Mouse (Mus musculus) heart, embryonic 11.5 days (tissue): ENCODE data around the gene Synj2. TPM values are rescaled to one million over a fixed set of nuclear protein-coding genes. Genes with fewer than 3 reads are reported as not detected.

Experiments
- ATAC-seq: fragments of 200-750 bp; cut with Nextera tagmentation; replicated peaks from 2 replicates; pipeline ENCODE4 v1.8.0; 2017; ENCODE audit warnings: moderate library complexity; ENCODE audit not compliant: insufficient number of reproducible peaks, low FRiP score, low TSS enrichment
- H3K27ac ChIP-seq: fragments of 300-500 bp; sonication (generic); 2 replicates; pipeline ENCODE4 v1.5.1; 2014; ENCODE audit warnings: mild to moderate bottlenecking, low read depth, low read length
- H3K27me3 ChIP-seq: fragments of 300-500 bp; sonication (generic); 2 replicates; pipeline ENCODE4 v1.6.1; 2014; ENCODE audit warnings: mild to moderate bottlenecking, low read length, mixed read lengths; ENCODE audit not compliant: control insufficient read depth, insufficient read depth
- H3K36me3 ChIP-seq: fragments of 300-500 bp; sonication (generic); 2 replicates; pipeline ENCODE4 v1.6.1; 2014; ENCODE audit warnings: mild to moderate bottlenecking, low read length, moderate library complexity, mixed read lengths; ENCODE audit not compliant: control insufficient read depth, insufficient read depth
- H3K4me1 ChIP-seq: fragments of 300-500 bp; sonication (generic); 2 replicates; pipeline ENCODE4 v1.6.1; 2014; ENCODE audit warnings: low read length; ENCODE audit not compliant: control insufficient read depth, insufficient read depth
- H3K4me2 ChIP-seq: fragments of 300-500 bp; sonication (generic); 2 replicates; pipeline ENCODE4 v1.6.1; 2014; ENCODE audit warnings: mild to moderate bottlenecking, moderate library complexity
- H3K4me3 ChIP-seq: fragments of 300-500 bp; sonication (generic); 2 replicates; pipeline ENCODE4 v1.5.1; 2014; ENCODE audit warnings: low read depth, low read length
- H3K9ac ChIP-seq: fragments of 300-500 bp; sonication (generic); 2 replicates; pipeline ENCODE4 v1.6.1; 2014; ENCODE audit warnings: mild to moderate bottlenecking, low read depth, low read length, moderate library complexity
- H3K9me3 ChIP-seq: fragments of 300-500 bp; sonication (generic); replicated peaks from 2 replicates; pipeline ENCODE4 v1.6.1; 2016; ENCODE audit warnings: low read length; ENCODE audit not compliant: control insufficient read depth
- WGBS: fragments of 180-500 bp; shearing (Covaris S2); extraction: QIAGEN DNeasy Blood & Tissue Kit; methylation state at CpG from one replicate; pipeline ENCODE4 v1.1.7; 2014; ENCODE audit not compliant: insufficient replicate concordance; 5-methylcytosine and 5-hydroxymethylcytosine counted together
- polyA plus RNA-seq: library from polyadenylated mRNA; unstranded; fragments of >200 nt; fragmentation: Nextera tagmentation; extraction: Ambion mirVana; gene quantifications from 2 replicates; pipeline ENCODE4 v1.2.1, GENCODE M21; 2014

The Synj2 gene
- polyA plus RNA-seq, 1 experiment from 2014 or later: 3.0 TPM

GRCm38 (mm10) chr17:5899251-5899650, 41.8 kb upstream of the Synj2 start:
- H3K36me3 ChIP-seq: peaks cover 7% of the 10 kb centered on the region; the same call in 1 of the 2 replicates
- no peak overlapping the region for H3K4me2 ChIP-seq
- no peaks in the 10 kb centered on the region for H3K9me3 ChIP-seq
- ATAC-seq: no peak
- peaks cover 2% of the 10 kb centered on the region; the same call in 1 of the 2 replicates for H3K4me1 ChIP-seq
- no peak overlapping the region for H3K4me3 ChIP-seq
- no peak overlapping the region for H3K27ac ChIP-seq
- 87% methylated on average over 6 of the region's 6 CpGs for WGBS
- no peak overlapping the region for H3K9ac ChIP-seq
- H3K27me3 ChIP-seq: no peaks in the 10 kb centered on the region

GRCm38 (mm10) chr17:5901381-5901780, 39.7 kb upstream of the Synj2 start:
- Histone ChIP-seq H3K4me2 (no peak overlapping the region), H3K4me3 (no peak overlapping the region), H3K36me3 (peaks cover 7% of the 10 kb centered on the region; the same call in 1 of the 2 replicates), H3K9ac (no peak overlapping the region), H3K27ac (no peak overlapping the region), H3K4me1 (peaks cover 2% of the 10 kb centered on the region; the same call in 1 of the 2 replicates), H3K27me3 (no peaks in the 10 kb centered on the region), H3K9me3 (no peaks in the 10 kb centered on the region)
- ATAC-seq: no peak
- WGBS: 67% methylated on average over 5 of the region's 5 CpGs

GRCm38 (mm10) chr17:5903630-5904301, 37.3 kb upstream of the Synj2 start:
- no peaks in the 10 kb centered on the region for H3K4me1 ChIP-seq
- no peak overlapping the region for H3K4me3 ChIP-seq
- no peak overlapping the region for H3K27ac ChIP-seq
- H3K27me3 ChIP-seq: no peaks in the 10 kb centered on the region
- peaks cover 7% of the 10 kb centered on the region for H3K36me3 ChIP-seq
- H3K9me3 ChIP-seq: no peaks in the 10 kb centered on the region
- H3K4me2 ChIP-seq: no peak overlapping the region
- no peak overlapping the region for H3K9ac ChIP-seq
- 53% methylated on average over 6 of the region's 6 CpGs for WGBS
- no peak for ATAC-seq

GRCm38 (mm10) chr17:5909681-5910080, 31.4 kb upstream of the Synj2 start:
- no peak overlapping the region for H3K4me3 ChIP-seq
- no peak overlapping the region for H3K27ac ChIP-seq
- H3K9ac ChIP-seq: no peak overlapping the region
- ATAC-seq: no peak
- no peaks in the 10 kb centered on the region for H3K9me3 ChIP-seq
- no peak overlapping the region for H3K4me2 ChIP-seq
- H3K4me1 ChIP-seq: no peaks in the 10 kb centered on the region
- peaks cover 2% of the 10 kb centered on the region for H3K36me3 ChIP-seq
- H3K27me3 ChIP-seq: no peaks in the 10 kb centered on the region
- 91% methylated on average over 4 of the region's 4 CpGs for WGBS

- H3K27ac ChIP-seq: no peak overlapping the region
- no peak for ATAC-seq
- no peaks in the 10 kb centered on the region for H3K9me3 ChIP-seq
- no peak overlapping the region for H3K4me3 ChIP-seq
- H3K4me1 ChIP-seq: no peaks in the 10 kb centered on the region
- H3K36me3 ChIP-seq: peaks cover 7% of the 10 kb centered on the region
- H3K9ac ChIP-seq: no peak overlapping the region
- no peak overlapping the region for H3K4me2 ChIP-seq
- H3K27me3 ChIP-seq: no peaks in the 10 kb centered on the region
- 80% methylated on average over 12 of the region's 12 CpGs for WGBS
These were observed 29.5 kb upstream of the Synj2 start for GRCm38 (mm10) chr17:5911591-5911990.

GRCm38 (mm10) chr17:5912797-5913196, 28.3 kb upstream of the Synj2 start:
- ATAC-seq: no peak
- H3K27me3 ChIP-seq: no peaks in the 10 kb centered on the region
- H3K9ac ChIP-seq: no peak overlapping the region
- H3K36me3 ChIP-seq: peaks cover 9% of the 10 kb centered on the region
- no peaks in the 10 kb centered on the region for H3K4me1 ChIP-seq
- no peaks in the 10 kb centered on the region for H3K9me3 ChIP-seq
- WGBS: 91% methylated on average over 4 of the region's 4 CpGs
- H3K4me3 ChIP-seq: no peak overlapping the region
- H3K27ac ChIP-seq: no peak overlapping the region
- no peak overlapping the region for H3K4me2 ChIP-seq

GRCm38 (mm10) chr17:5914217-5914616, 26.9 kb upstream of the Synj2 start:
- H3K36me3 ChIP-seq: peaks cover 10% of the 10 kb centered on the region
- WGBS: 70% methylated on average over 5 of the region's 5 CpGs

GRCm38 (mm10) chr17:5921954-5922353, 19.1 kb upstream of the Synj2 start:
- no peak for ATAC-seq
- H3K4me3 ChIP-seq: no peak overlapping the region
- H3K9ac ChIP-seq: no peak overlapping the region
- H3K36me3 ChIP-seq: peaks cover 9% of the 10 kb centered on the region
- H3K27ac ChIP-seq: no peak overlapping the region
- no peaks in the 10 kb centered on the region for H3K9me3 ChIP-seq
- H3K4me1 ChIP-seq: peaks cover 8% of the 10 kb centered on the region
- H3K4me2 ChIP-seq: no peak overlapping the region
- WGBS: 68% methylated on average over 8 of the region's 8 CpGs
- no peaks in the 10 kb centered on the region for H3K27me3 ChIP-seq

More at GRCm38 (mm10) chr17:5914217-5914616, 26.9 kb upstream of the Synj2 start:
- no peak for ATAC-seq
- Histone ChIP-seq H3K9ac (no peak overlapping the region), H3K9me3 (no peaks in the 10 kb centered on the region), H3K4me2 (no peak overlapping the region), H3K27ac (no peak overlapping the region), H3K4me1 (no peaks in the 10 kb centered on the region), H3K4me3 (no peak overlapping the region), H3K27me3 (no peaks in the 10 kb centered on the region)

- Histone ChIP-seq H3K9me3 (no peaks in the 10 kb centered on the region), H3K4me2 (no peak overlapping the region), H3K4me1 (peaks cover 8% of the 10 kb centered on the region), H3K4me3 (no peak overlapping the region), H3K9ac (no peak overlapping the region), H3K27ac (no peak overlapping the region), H3K36me3 (peaks cover 13% of the 10 kb centered on the region), H3K27me3 (no peaks in the 10 kb centered on the region)
- 75% methylated on average over 9 of the region's 9 CpGs for WGBS
- ATAC-seq: no peak
These were observed 17.8 kb upstream of the Synj2 start for GRCm38 (mm10) chr17:5923281-5923680.
